Mouse (Mus musculus): ENCODE data around the gene Foxm1. TPM values are rescaled to one million over a fixed set of nuclear protein-coding genes. Genes with fewer than 3 reads are reported as not detected.
A peak's percentile ranks its signal among the peaks of the same experiment; 100 is the strongest.

The Foxm1 gene
- total and polyA plus RNA-seq, 3 experiments: 13.7 to 61.9 (median 31.1) TPM

DNA sequence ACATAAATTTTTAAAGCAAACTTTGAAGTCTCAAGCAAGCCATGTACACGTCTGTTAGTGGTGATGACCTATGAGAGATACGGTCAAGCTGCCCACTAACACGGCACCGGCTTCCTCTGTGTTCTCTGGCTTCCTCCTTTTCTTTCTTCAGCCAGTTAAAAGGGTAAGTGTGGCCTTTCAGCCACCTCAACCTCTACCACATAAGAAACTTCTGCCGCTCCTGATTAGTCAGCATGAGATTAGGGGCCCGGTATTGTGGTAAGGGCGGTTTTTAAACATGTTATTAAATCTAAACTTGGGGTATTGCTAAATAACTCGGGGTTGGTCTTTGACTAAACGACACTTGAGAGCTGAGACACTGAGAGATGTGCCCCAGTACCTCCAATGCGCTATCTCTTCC is 17.1 kb upstream of the Foxm1 start (continued):
- TF ChIP-seq GATA1 (IDR thresholded peaks at IDR 0.05; ENCODE audit: low read depth, low read length) (peak; percentile 62), ZNF384 (IDR thresholded peaks at IDR 0.05; ENCODE audit: low read depth, low read length) (no peak), GABPA (IDR thresholded peaks at IDR 0.05; ENCODE audit: low read depth, low read length) (no peak), HCFC1 (IDR thresholded peaks at IDR 0.05; ENCODE audit: low read depth, low read length) (no peak), SMC3 (IDR thresholded peaks at IDR 0.05; ENCODE audit: low read depth, low read length) (no peak), ELF1 (IDR thresholded peaks at IDR 0.05; ENCODE audit: low read depth, low read length) (no peak), KAT2A (conservative IDR thresholded peaks at IDR 0.05; ENCODE audit: low read depth, low read length) (no peak), ZMIZ1 (IDR thresholded peaks at IDR 0.05; ENCODE audit: low read depth, low read length) (no peak), BHLHE40 (IDR thresholded peaks at IDR 0.05; ENCODE audit: borderline replicate concordance, low read depth, low read length) (no peak), EP300 (IDR thresholded peaks at IDR 0.05; ENCODE audit: low read depth in 1 of 2, low read length in 2 of 2) (peak; percentile 64 to 84), MYC (IDR thresholded peaks at IDR 0.05; ENCODE audit: low read depth, low read length) (no peak), CHD2 (IDR thresholded peaks at IDR 0.05; ENCODE audit: low read length) (no peak), E2F4 (IDR thresholded peaks at IDR 0.05; ENCODE audit: borderline replicate concordance, low read depth, low read length) (no peak), JUND (IDR thresholded peaks at IDR 0.05; ENCODE audit: low read depth, low read length) (no peak), USF1 (IDR thresholded peaks at IDR 0.05; ENCODE audit: low read depth, low read length) (no peak)

DNA sequence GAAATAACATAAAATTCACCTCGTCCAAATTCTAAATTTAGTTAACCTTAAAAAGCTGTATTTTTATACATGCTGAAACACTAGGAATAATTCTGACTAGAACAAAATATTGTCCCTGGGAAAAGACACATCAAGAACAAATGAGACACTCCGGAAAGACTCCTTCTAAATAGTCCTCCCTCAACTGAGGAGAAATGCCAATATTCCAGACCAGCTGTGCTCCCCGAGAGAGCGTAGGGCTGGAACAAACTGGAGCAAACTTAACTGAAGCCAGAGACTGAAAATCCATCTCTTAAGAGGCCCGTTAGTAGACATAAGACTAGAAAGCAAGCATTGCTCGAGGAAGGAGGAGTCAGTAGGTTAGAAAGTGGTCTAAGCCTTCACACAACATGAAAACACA is 16.0 kb upstream of the Foxm1 start:
- Histone ChIP-seq H3K4me1 (ENCODE audit: control insufficient read depth in 1 of 2, insufficient read depth in 2 of 2, low read length in 2 of 2) (peaks cover 2 to 15% of the 10 kb centered on the region in 2 experiments; a peak in 2 of 4 replicates), H3K36me3 (ENCODE audit: control insufficient read depth in 1 of 2, insufficient read depth in 2 of 2, low read length in 2 of 2) (peaks cover 0 to 13% of the 10 kb centered on the region in 2 experiments; a peak in 2 of 4 replicates), H3K9me3 (replicated peaks; ENCODE audit: insufficient read depth, low read length) (no peaks in the 10 kb centered on the region), H3K79me2 (ENCODE audit: control insufficient read depth, insufficient read depth, low read length, poor library complexity) (no peaks in the 10 kb centered on the region), H3K4me3 (ENCODE audit: control insufficient read depth in 1 of 2, insufficient read depth in 1 of 2, low read depth in 2 of 2, low read length in 2 of 2) (no peak overlapping the region), H3K27ac (ENCODE audit: control insufficient read depth, low read depth, low read length) (no peak overlapping the region), H3K9ac (ENCODE audit: control insufficient read depth, low read depth, low read length, poor library complexity, severe bottlenecking) (no peak overlapping the region), H3K27me3 (ENCODE audit: control insufficient read depth in 1 of 2, insufficient read depth in 2 of 2, low read length in 2 of 2) (no peaks in the 10 kb centered on the region)
- TF ChIP-seq EP300 (IDR thresholded peaks at IDR 0.05; ENCODE audit: low read depth in 1 of 2, low read length in 2 of 2): no peak
- no peak for TF ChIP-seq MYC (IDR thresholded peaks at IDR 0.05; ENCODE audit: low read depth, low read length)
- no peak for TF ChIP-seq KAT2A (conservative IDR thresholded peaks at IDR 0.05; ENCODE audit: low read depth, low read length)
- TF ChIP-seq HCFC1 (IDR thresholded peaks at IDR 0.05; ENCODE audit: low read depth, low read length): no peak
- TF ChIP-seq BHLHE40 (IDR thresholded peaks at IDR 0.05; ENCODE audit: borderline replicate concordance, low read depth, low read length): no peak
- TF ChIP-seq E2F4 (IDR thresholded peaks at IDR 0.05; ENCODE audit: borderline replicate concordance, low read depth, low read length): no peak
- no peak for TF ChIP-seq USF2 (IDR thresholded peaks at IDR 0.05; ENCODE audit: borderline replicate concordance in 1 of 2, insufficient read depth in 1 of 2, low read depth in 1 of 2, low read length in 2 of 2)
- TF ChIP-seq RCOR1 (IDR thresholded peaks at IDR 0.05; ENCODE audit: low read depth, low read length): no peak
- TF ChIP-seq TAL1 (IDR thresholded peaks at IDR 0.05; ENCODE audit: low read length): no peak
- TF ChIP-seq MEF2A (IDR thresholded peaks at IDR 0.05; ENCODE audit: extremely low read depth, insufficient replicate concordance, low read depth, low read length, poor library complexity, severe bottlenecking): no peak
- no peak for TF ChIP-seq UBTF (IDR thresholded peaks at IDR 0.05; ENCODE audit: borderline replicate concordance, insufficient read depth, low read depth, low read length)
- no peak for TF ChIP-seq MXI1 (IDR thresholded peaks at IDR 0.05; ENCODE audit: low read depth, low read length)
- no peak for TF ChIP-seq JUND (IDR thresholded peaks at IDR 0.05; ENCODE audit: low read depth, low read length)
- no peak for TF ChIP-seq CHD1 (IDR thresholded peaks at IDR 0.05; ENCODE audit: low read depth, low read length)
- no peak for TF ChIP-seq NELFE (IDR thresholded peaks at IDR 0.05; ENCODE audit: low read depth, low read length)
- no peak for TF ChIP-seq SMC3 (IDR thresholded peaks at IDR 0.05; ENCODE audit: low read depth, low read length)
- TF ChIP-seq ZMIZ1 (IDR thresholded peaks at IDR 0.05; ENCODE audit: low read depth, low read length): no peak
- no peak for TF ChIP-seq MAZ (IDR thresholded peaks at IDR 0.05; ENCODE audit: low read depth, low read length)
- no peak for TF ChIP-seq POLR2AphosphoS2 (IDR thresholded peaks at IDR 0.05; ENCODE audit: low read length)
- no peak for DNase-seq (ENCODE audit: low read depth, low spot score)
